10 mouse cellular contexts compared by ENCODE assay signal in genomic region chr4:136867690-136868345, GRCm38 (mm10). TPM values are rescaled to one million over a fixed set of nuclear protein-coding genes. Genes with fewer than 3 reads are reported as not detected.
A peak's percentile ranks its signal among the peaks of the same experiment; 100 is the strongest.
DNase-seq lines count a peak whose midpoint lies in the region; ATAC-seq and TF ChIP-seq lines count a peak whose summit lies in the region.
"Had no signal": no experiment of that assay in that cellular context is flagged by ENCODE, and none has a peak within 500 bp of the region (broad histone marks: within the 10 kb centered on the region; RNA-seq: fewer than 3 reads in every experiment).

No protein-coding gene starts in this region.

- no peaks in the 10 kb centered on the region for H3K9me3 ChIP-seq in E14TG2a.4 (ENCODE audit: low read length)
- H3K9me3 ChIP-seq in embryonic facial prominence, embryonic 14.5 days (ENCODE audit: control insufficient read depth, low read length) = no peaks in the 10 kb centered on the region
- no peaks in the 10 kb centered on the region for H3K9me3 ChIP-seq in intestine, embryonic 16.5 days (ENCODE audit: control insufficient read depth, low read length)

- WGBS in embryonic facial prominence, embryonic 14.5 days = 12% methylated on average over 11 of the region's 12 CpGs
- 11% methylated on average over 12 of the region's 12 CpGs for WGBS in intestine, embryonic 16.5 days

- H3K4me1 ChIP-seq in E14TG2a.4 (replicated peaks; ENCODE audit: low read depth, low read length) = peaks cover 37% of the 10 kb centered on the region
- no peaks in the 10 kb centered on the region for H3K4me1 ChIP-seq in embryonic facial prominence, embryonic 14.5 days (ENCODE audit: control insufficient read depth, insufficient read depth, low read length)
- peaks cover 14% of the 10 kb centered on the region; the same call in 1 of the 2 replicates for H3K4me1 ChIP-seq in intestine, embryonic 16.5 days (ENCODE audit: control insufficient read depth, insufficient read depth, low read length)

- peak overlapping the region; percentile 46 for H3K4me3 ChIP-seq in E14TG2a.4 (replicated peaks; ENCODE audit: low read length)
- H3K4me3 ChIP-seq in embryonic facial prominence, embryonic 14.5 days (ENCODE audit: low read depth, low read length) = no peak overlapping the region
- no peak overlapping the region for H3K4me3 ChIP-seq in intestine, embryonic 16.5 days (ENCODE audit: low read length)
- H3K4me3 ChIP-seq: heart, adult 2 months; layer of hippocampus, adult 2 months had no signal

- TF ChIP-seq CTCF in E14TG2a.4 (conservative IDR thresholded peaks at IDR 0.05; ENCODE audit: low read length) = no peak

- peaks cover 18% of the 10 kb centered on the region for H3K27me3 ChIP-seq in E14TG2a.4 (ENCODE audit: insufficient read depth, low read length)
- no peaks in the 10 kb centered on the region for H3K27me3 ChIP-seq in embryonic facial prominence, embryonic 14.5 days (replicated peaks; ENCODE audit: control insufficient read depth, insufficient read depth, low read length)
- H3K27me3 ChIP-seq in intestine, embryonic 16.5 days (replicated peaks; ENCODE audit: control insufficient read depth, insufficient read depth, low read length) = no peaks in the 10 kb centered on the region

- peak; percentile 84 for ATAC-seq in embryonic facial prominence, embryonic 14.5 days (ENCODE audit: low read depth)
- ATAC-seq in intestine, embryonic 16.5 days = peak; percentile 39

- H3K36me3 ChIP-seq in E14TG2a.4 (ENCODE audit: insufficient read depth, low read length) = no peaks in the 10 kb centered on the region
- no peaks in the 10 kb centered on the region for H3K36me3 ChIP-seq in embryonic facial prominence, embryonic 14.5 days (ENCODE audit: control insufficient read depth, insufficient read depth, low read length)
- H3K36me3 ChIP-seq in intestine, embryonic 16.5 days (ENCODE audit: control insufficient read depth, insufficient read depth, low read length) = no peaks in the 10 kb centered on the region

- H3K4me2 ChIP-seq in embryonic facial prominence, embryonic 14.5 days (ENCODE audit: low read depth, low read length) = no peak overlapping the region
- no peak overlapping the region for H3K4me2 ChIP-seq in intestine, embryonic 16.5 days (ENCODE audit: low read depth, low read length)

- peak; percentile 72 for DNase-seq in R1 (ENCODE audit: low read depth, low spot score)
- peak; percentile 64 for DNase-seq in embryonic facial prominence, embryonic 14.5 days (ENCODE audit: low spot score)
- DNase-seq in c-Kit-positive CD71-positive TER-119-positive erythroid progenitor cells, embryonic 14.5 days (ENCODE audit: low spot score) = no peak
- DNase-seq in layer of hippocampus, postnatal 14 days (ENCODE audit: low spot score in 2 of 2) = no peak
- no peak for DNase-seq in thymus, postnatal 0 days (ENCODE audit: low spot score)
- DNase-seq in left cerebral cortex, adult 11 months (ENCODE audit: low spot score) = no peak
- DNase-seq: heart, adult 2 months had no signal

- no peak overlapping the region for H3K9ac ChIP-seq in embryonic facial prominence, embryonic 14.5 days (ENCODE audit: low read depth, low read length)
- no peak overlapping the region for H3K9ac ChIP-seq in intestine, embryonic 16.5 days (ENCODE audit: low read depth, low read length)

- no peak overlapping the region for H3K27ac ChIP-seq in embryonic facial prominence, embryonic 14.5 days (replicated peaks; ENCODE audit: low read depth, low read length)
- H3K27ac ChIP-seq in intestine, embryonic 16.5 days (ENCODE audit: low read length) = no peak overlapping the region
- H3K27ac ChIP-seq: heart, adult 2 months; layer of hippocampus, adult 2 months had no signal

RNA-seq across cellular contexts. Expression of gene C1qb, which starts 18.2 kb away (rescaled TPM):
- 85.2 and 99.6 TPM in 2 replicates for polyA plus RNA-seq in embryonic facial prominence, embryonic 14.5 days (2014; fragmentation: Nextera tagmentation; extraction: Ambion mirVana)
- 76.3 and 77.6 TPM in 2 replicates for polyA plus RNA-seq in intestine, embryonic 16.5 days (2015; fragmentation: Nextera tagmentation; extraction: Ambion mirVana)
- 10 to 100 TPM; 40.7 to 47.6 TPM for total RNA-seq in layer of hippocampus, postnatal 14 days (2021)
- 124 and 132 TPM in 2 replicates for polyA plus RNA-seq in thymus, postnatal 0 days (2015; fragmentation: Nextera tagmentation; extraction: Ambion mirVana)

RNA-seq across cellular contexts. Expression of gene C1qc, which starts 25.0 kb away (rescaled TPM):
- polyA plus RNA-seq in embryonic facial prominence, embryonic 14.5 days (2014; fragmentation: Nextera tagmentation; extraction: Ambion mirVana) = 46.2 and 47.9 TPM in 2 replicates
- polyA plus RNA-seq in intestine, embryonic 16.5 days (2015; fragmentation: Nextera tagmentation; extraction: Ambion mirVana) = 28.4 and 32.9 TPM in 2 replicates
- total RNA-seq in layer of hippocampus, postnatal 14 days (2021) = 10 to 100 TPM; 42.6 to 43.2 TPM
- 75.3 and 77.9 TPM in 2 replicates for polyA plus RNA-seq in thymus, postnatal 0 days (2015; fragmentation: Nextera tagmentation; extraction: Ambion mirVana)

RNA-seq across cellular contexts. Expression of gene C1qa, which starts 30.8 kb away (rescaled TPM):
- 46.6 and 49.2 TPM in 2 replicates for polyA plus RNA-seq in embryonic facial prominence, embryonic 14.5 days (2014; fragmentation: Nextera tagmentation; extraction: Ambion mirVana)
- 60.4 and 60.6 TPM in 2 replicates for polyA plus RNA-seq in intestine, embryonic 16.5 days (2015; fragmentation: Nextera tagmentation; extraction: Ambion mirVana)
- total RNA-seq in layer of hippocampus, postnatal 14 days (2021) = 10 to 100 TPM; 42.0 TPM
- 98.7 and 110 TPM in 2 replicates for polyA plus RNA-seq in thymus, postnatal 0 days (2015; fragmentation: Nextera tagmentation; extraction: Ambion mirVana)

RNA-seq across cellular contexts. Expression of gene Ephb2, which starts 32.0 kb away (rescaled TPM):
- polyA plus RNA-seq in embryonic facial prominence, embryonic 14.5 days (2014; fragmentation: Nextera tagmentation; extraction: Ambion mirVana) = 14.8 and 14.9 TPM in 2 replicates
- polyA plus RNA-seq in intestine, embryonic 16.5 days (2015; fragmentation: Nextera tagmentation; extraction: Ambion mirVana) = 3.1 and 3.5 TPM in 2 replicates
- 10 to 100 TPM; 40.5 to 43.9 TPM for total RNA-seq in layer of hippocampus, postnatal 14 days (2021)
- 2.6 and 3.3 TPM in 2 replicates for polyA plus RNA-seq in thymus, postnatal 0 days (2015; fragmentation: Nextera tagmentation; extraction: Ambion mirVana)

Comparison
In these comparisons a context has a peak if more than half of its experiments do, and no peak if none do; other contexts are left out.
1. DNase-seq: peak in R1 (single experiment) and embryonic facial prominence, embryonic 14.5 days (single experiment); none in c-Kit-positive CD71-positive TER-119-positive erythroid progenitor cells, embryonic 14.5 days (single experiment), layer of hippocampus, postnatal 14 days (0 of 2), thymus, postnatal 0 days (single experiment) and left cerebral cortex, adult 11 months (single experiment).